Mouse (Mus musculus) liver, postnatal 0 days (tissue): ENCODE measurements around the gene Gm5294. TPM values are rescaled to one million over a fixed set of nuclear protein-coding genes. Genes with fewer than 3 reads are reported as not detected.
A peak's percentile ranks its signal among the peaks of the same experiment; 100 is the strongest.

Experiments used
- ATAC-seq: fragments of 200-750 bp; cut with Nextera tagmentation; 2 replicates; pipeline ENCODE4 v1.8.0; 2017; ENCODE audit warnings: mild to moderate bottlenecking, moderate library complexity
- DNase-seq: peaks from one replicate; pipeline ENCODE4 v3.0.0-alpha.2; 2016
- H3K27ac ChIP-seq: fragments of 300-500 bp; sonication (generic); 2 replicates; pipeline ENCODE4 v1.5.1; 2014; ENCODE audit warnings: antibody characterized with exemption, moderate library complexity, mild to moderate bottlenecking, low read depth
- H3K27me3 ChIP-seq: fragments of 300-500 bp; sonication (generic); 2 replicates; pipeline ENCODE4 v1.6.1; 2014; ENCODE audit warnings: low read length, control low read depth, mixed read lengths; ENCODE audit not compliant: insufficient read depth
- H3K36me3 ChIP-seq: fragments of 300-500 bp; sonication (generic); replicated peaks from 2 replicates; pipeline ENCODE4 v1.6.1; 2014; ENCODE audit warnings: mild to moderate bottlenecking, control low read depth, low read length, moderate library complexity, mixed read lengths; ENCODE audit not compliant: insufficient read depth
- H3K4me1 ChIP-seq: fragments of 300-500 bp; sonication (generic); 2 replicates; pipeline ENCODE4 v1.6.1; 2014; ENCODE audit warnings: antibody characterized with exemption, mild to moderate bottlenecking, control low read depth; ENCODE audit not compliant: insufficient read depth
- H3K4me2 ChIP-seq: fragments of 300-500 bp; sonication (generic); 2 replicates; pipeline ENCODE4 v1.6.1; 2014; ENCODE audit warnings: low read depth, mild to moderate bottlenecking, low read length, moderate library complexity, mixed read lengths
- H3K4me3 ChIP-seq: fragments of 300-500 bp; sonication (generic); 2 replicates; pipeline ENCODE4 v1.5.1; 2014; ENCODE audit warnings: low read depth, low read length
- H3K9ac ChIP-seq: fragments of 300-500 bp; sonication (generic); replicated peaks from 2 replicates; pipeline ENCODE4 v1.6.1; 2014; ENCODE audit warnings: mild to moderate bottlenecking, moderate library complexity
- H3K9me3 ChIP-seq: fragments of 300-500 bp; sonication (generic); 2 replicates; pipeline ENCODE4 v1.6.1; 2016; ENCODE audit warnings: mild to moderate bottlenecking, control low read depth, low read length, mixed read lengths
- CTCF ChIP-seq: sonication (generic); IDR thresholded peaks from 2 replicates; pipeline ENCODE4 v1.5.1; 2016; ENCODE audit warnings: antibody characterized with exemption, low read depth
- EP300 ChIP-seq: IDR thresholded peaks from 2 replicates; pipeline ENCODE4 v1.6.1; 2016; ENCODE audit warnings: antibody characterized with exemption, low read depth, mild to moderate bottlenecking
- WGBS: fragments of 180-500 bp; shearing (Covaris S2); extraction: QIAGEN DNeasy Blood & Tissue Kit; methylation state at CpG from one replicate; pipeline ENCODE4 v1.1.7; 2014; ENCODE audit not compliant: insufficient replicate concordance; 5-methylcytosine and 5-hydroxymethylcytosine counted together
- polyA plus RNA-seq: library from polyadenylated mRNA; unstranded; fragments of >200 nt; fragmentation: Nextera tagmentation; extraction: Ambion mirVana; gene quantifications from 2 replicates; pipeline ENCODE4 v1.2.1, GENCODE M21; 2015

Gene Gm5294
- polyA plus RNA-seq, 1 experiment from 2014 or later, result not detected

GRCm38 (mm10) chr5:138843168-138843824, 23.4 kb downstream of the Gm5294 start:
- Histone ChIP-seq H3K9ac (no peak overlapping the region), H3K9me3 (no peaks in the 10 kb centered on the region), H3K4me3 (no peak overlapping the region), H3K27me3 (no peaks in the 10 kb centered on the region), H3K27ac (no peak overlapping the region), H3K4me2 (no peak overlapping the region), H3K36me3 (no peaks in the 10 kb centered on the region), H3K4me1 (no peaks in the 10 kb centered on the region)
- 59% methylated on average over 9 of the region's 9 CpGs for WGBS
- ATAC-seq (no peak), DNase-seq (no peak)
- TF ChIP-seq EP300 (no peak), CTCF (no peak)

GRCm38 (mm10) chr5:138846506-138846905, 26.6 kb downstream of the Gm5294 start:
- WGBS, result 57% methylated on average over 4 of the region's 4 CpGs
- Histone ChIP-seq H3K4me3 (no peak overlapping the region), H3K27me3 (no peaks in the 10 kb centered on the region), H3K9ac (no peak overlapping the region), H3K4me1 (no peaks in the 10 kb centered on the region), H3K9me3 (no peaks in the 10 kb centered on the region), H3K27ac (no peak overlapping the region), H3K36me3 (no peaks in the 10 kb centered on the region), H3K4me2 (no peak overlapping the region)
- TF ChIP-seq EP300 (no peak), CTCF (no peak)
- ATAC-seq, result no peak
- DNase-seq, result no peak

GRCm38 (mm10) chr5:138848102-138848501, 28.2 kb downstream of the Gm5294 start:
- ATAC-seq (peak; percentile 83), DNase-seq (peak; percentile 90)
- H3K4me1 ChIP-seq, result no peaks in the 10 kb centered on the region
- H3K27me3 ChIP-seq, result no peaks in the 10 kb centered on the region
- no peak overlapping the region for H3K27ac ChIP-seq
- TF ChIP-seq EP300 (no peak), CTCF (peak; percentile 97)
- 7% methylated on average over 7 of the region's 7 CpGs for WGBS
- H3K4me2 ChIP-seq, result no peak overlapping the region
- H3K36me3 ChIP-seq, result no peaks in the 10 kb centered on the region
- H3K4me3 ChIP-seq, result no peak overlapping the region
- H3K9me3 ChIP-seq, result no peaks in the 10 kb centered on the region
- no peak overlapping the region for H3K9ac ChIP-seq

DNA sequence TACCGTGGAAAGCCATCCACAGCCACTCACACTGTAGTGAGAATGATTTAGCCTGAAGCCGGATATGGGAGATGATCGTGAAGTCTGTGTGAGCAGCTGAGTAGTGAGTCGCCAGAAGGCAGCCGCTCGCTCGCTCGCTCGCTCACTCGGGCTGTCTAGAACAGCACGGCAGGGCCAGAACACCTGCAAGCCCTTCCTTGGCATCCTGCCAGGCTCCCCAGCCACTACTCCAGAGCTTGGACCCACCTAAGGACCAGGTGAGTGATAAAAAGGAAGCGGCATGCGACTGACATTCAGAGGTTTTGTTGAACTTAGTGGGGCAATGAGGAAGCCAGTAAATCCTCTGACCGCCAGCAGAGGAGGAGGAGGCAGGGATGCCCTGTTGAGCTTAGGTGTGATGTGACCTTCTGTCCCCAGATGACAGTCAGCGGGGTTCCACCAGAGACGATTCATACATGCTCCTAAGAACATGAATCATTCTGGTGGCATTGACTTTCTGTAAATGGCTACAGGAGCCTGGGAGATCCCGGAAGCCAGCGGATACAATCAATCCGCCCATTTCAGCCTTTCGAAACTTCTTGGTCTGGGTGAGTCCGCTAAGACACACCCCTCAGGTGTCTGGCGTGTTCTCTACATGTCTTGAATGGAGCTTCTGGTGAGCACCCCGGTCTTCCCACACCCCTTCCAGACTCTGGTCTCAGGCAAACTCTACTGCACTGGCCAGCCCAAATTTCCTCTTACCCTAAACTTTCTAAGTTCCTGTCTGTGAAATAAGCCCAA, 30.0 kb downstream of the Gm5294 start:
- no peak for TF ChIP-seq EP300
- no peak for TF ChIP-seq CTCF
- no peak for DNase-seq
- WGBS, result 74% methylated on average over 23 of the region's 23 CpGs
- H3K27me3 ChIP-seq, result no peaks in the 10 kb centered on the region
- H3K4me2 ChIP-seq, result no peak overlapping the region
- no peaks in the 10 kb centered on the region for H3K4me1 ChIP-seq
- no peak overlapping the region for H3K4me3 ChIP-seq
- ATAC-seq, result no peak
- H3K36me3 ChIP-seq, result no peaks in the 10 kb centered on the region
- no peaks in the 10 kb centered on the region for H3K9me3 ChIP-seq
- H3K27ac ChIP-seq, result no peak overlapping the region
- H3K9ac ChIP-seq, result no peak overlapping the region

DNA sequence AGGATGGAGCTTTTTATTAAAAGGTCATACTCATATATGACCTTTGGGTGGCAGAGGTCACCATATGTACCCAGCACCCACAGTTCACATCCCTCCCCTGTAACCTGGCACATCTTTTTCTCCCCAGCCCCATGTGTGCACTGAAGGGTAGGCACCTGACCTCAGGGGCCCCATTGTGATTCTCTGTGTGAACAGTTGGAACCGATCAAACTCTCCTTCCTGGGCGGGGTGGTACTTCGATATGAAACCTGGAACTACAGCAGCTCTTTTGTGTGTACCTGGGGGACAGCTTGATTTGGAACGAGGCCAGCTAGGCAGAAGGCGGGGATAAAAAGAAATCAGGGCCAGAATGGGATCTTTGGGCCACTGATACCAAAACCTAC, 30.6 kb downstream of the Gm5294 start:
- H3K4me3 ChIP-seq, result no peak overlapping the region
- WGBS, result 69% methylated on average over 5 of the region's 5 CpGs
- no peak overlapping the region for H3K27ac ChIP-seq
- H3K4me2 ChIP-seq, result no peak overlapping the region
- no peak for ATAC-seq
- DNase-seq, result no peak
- H3K36me3 ChIP-seq, result no peaks in the 10 kb centered on the region
- H3K9me3 ChIP-seq, result no peaks in the 10 kb centered on the region
- no peak overlapping the region for H3K9ac ChIP-seq
- no peaks in the 10 kb centered on the region for H3K27me3 ChIP-seq
- H3K4me1 ChIP-seq, result no peaks in the 10 kb centered on the region
- TF ChIP-seq CTCF (no peak), EP300 (no peak)

DNA sequence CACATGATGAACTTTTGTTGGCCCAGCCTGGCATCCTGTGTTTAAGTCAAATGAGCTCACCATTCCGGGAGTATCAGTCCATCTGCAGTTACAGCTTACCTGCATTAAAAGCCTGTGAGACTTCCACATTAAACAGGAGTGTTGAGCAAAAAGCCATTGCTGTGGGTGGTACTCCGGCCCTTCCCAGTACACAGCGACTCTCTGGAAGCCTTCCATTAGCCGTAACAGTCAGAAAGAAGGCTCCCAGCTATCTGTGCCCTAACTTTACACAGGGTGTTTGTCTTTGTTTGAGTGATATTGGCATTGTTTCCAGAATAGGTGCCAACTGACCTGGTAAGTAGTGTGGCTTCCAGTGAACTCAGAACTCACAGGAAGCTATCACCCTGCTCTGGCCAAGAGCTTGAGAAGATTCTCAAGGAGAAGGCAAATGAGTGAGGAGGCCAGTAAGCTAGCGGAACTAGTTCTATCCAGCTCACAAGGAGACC, 31.5 kb downstream of the Gm5294 start:
- H3K27me3 ChIP-seq, result no peaks in the 10 kb centered on the region
- no peaks in the 10 kb centered on the region for H3K4me1 ChIP-seq
- no peak overlapping the region for H3K4me3 ChIP-seq
- TF ChIP-seq CTCF (no peak), EP300 (no peak)
- no peaks in the 10 kb centered on the region for H3K36me3 ChIP-seq
- ATAC-seq (no peak), DNase-seq (no peak)
- H3K27ac ChIP-seq, result no peak overlapping the region
- no peaks in the 10 kb centered on the region for H3K9me3 ChIP-seq
- no peak overlapping the region for H3K9ac ChIP-seq
- no peak overlapping the region for H3K4me2 ChIP-seq
- 78% methylated on average over 5 of the region's 5 CpGs for WGBS
